10 mouse cellular contexts compared by ENCODE assay signal in genomic region chr10:110707390-110708113, GRCm38 (mm10). TPM values are rescaled to one million over a fixed set of nuclear protein-coding genes. Genes with fewer than 3 reads are reported as not detected.
DNase-seq lines count a peak whose midpoint lies in the region; ATAC-seq and TF ChIP-seq lines count a peak whose summit lies in the region.
"Had no signal": no experiment of that assay in that cellular context is flagged by ENCODE, and none has a peak within 500 bp of the region (broad histone marks: within the 10 kb centered on the region; RNA-seq: fewer than 3 reads in every experiment).

No protein-coding gene starts in this region.

- no peak overlapping the region for H3K9ac ChIP-seq in neural tube, embryonic 11.5 days (ENCODE audit: low read length)
- no peak overlapping the region for H3K9ac ChIP-seq in hindbrain, postnatal 0 days (replicated peaks; ENCODE audit: low read length)
- no peak overlapping the region for H3K9ac ChIP-seq in stomach, postnatal 0 days (ENCODE audit: low read length)
- H3K9ac ChIP-seq: embryonic facial prominence, embryonic 12.5 days; lung, embryonic 15.5 days had no signal

- H3K4me1 ChIP-seq in neural tube, embryonic 11.5 days (ENCODE audit: control insufficient read depth, insufficient read depth, low read length): no peaks in the 10 kb centered on the region
- H3K4me1 ChIP-seq in hindbrain, postnatal 0 days (ENCODE audit: insufficient read depth, low read length): no peaks in the 10 kb centered on the region
- no peaks in the 10 kb centered on the region for H3K4me1 ChIP-seq in stomach, postnatal 0 days (replicated peaks; ENCODE audit: control insufficient read depth, insufficient read depth)
- H3K4me1 ChIP-seq: embryonic facial prominence, embryonic 12.5 days; lung, embryonic 15.5 days had no signal

- ATAC-seq in neural tube, embryonic 11.5 days (ENCODE audit: insufficient read depth, low FRiP score, low TSS enrichment): no peak; the same call in 1 of the 2 replicates
- 0 out of 2 replicates have a peak, but pooled peaks have one; percentile 27 for ATAC-seq in hindbrain, postnatal 0 days
- no peak for ATAC-seq in stomach, postnatal 0 days (ENCODE audit: low FRiP score, low TSS enrichment)

- H3K4me3 ChIP-seq in neural tube, embryonic 11.5 days (ENCODE audit: low read depth, low read length): no peak overlapping the region
- no peak overlapping the region for H3K4me3 ChIP-seq in hindbrain, postnatal 0 days (ENCODE audit: low read length)
- no peak overlapping the region for H3K4me3 ChIP-seq in stomach, postnatal 0 days (ENCODE audit: low read depth, low read length)
- H3K4me3 ChIP-seq: embryonic facial prominence, embryonic 12.5 days; lung, embryonic 15.5 days had no signal

- no peak for TF ChIP-seq EP300 in stomach, postnatal 0 days (optimal IDR thresholded peaks at IDR 0.05)

- no peak overlapping the region for H3K27ac ChIP-seq in neural tube, embryonic 11.5 days (ENCODE audit: low read depth, low read length)
- no peak overlapping the region for H3K27ac ChIP-seq in hindbrain, postnatal 0 days
- H3K27ac ChIP-seq in stomach, postnatal 0 days (replicated peaks): no peak overlapping the region
- H3K27ac ChIP-seq: embryonic facial prominence, embryonic 12.5 days; lung, embryonic 15.5 days had no signal

- H3K4me2 ChIP-seq in neural tube, embryonic 11.5 days (ENCODE audit: low read depth): no peak overlapping the region
- H3K4me2 ChIP-seq in hindbrain, postnatal 0 days (ENCODE audit: low read depth, low read length): no peak overlapping the region
- no peak overlapping the region for H3K4me2 ChIP-seq in stomach, postnatal 0 days (replicated peaks; ENCODE audit: low read depth)
- H3K4me2 ChIP-seq: embryonic facial prominence, embryonic 12.5 days; lung, embryonic 15.5 days had no signal

- H3K36me3 ChIP-seq in neural tube, embryonic 11.5 days (ENCODE audit: control insufficient read depth, insufficient read depth, low read length): no peaks in the 10 kb centered on the region
- no peaks in the 10 kb centered on the region for H3K36me3 ChIP-seq in hindbrain, postnatal 0 days (ENCODE audit: insufficient read depth, low read length)
- H3K36me3 ChIP-seq in stomach, postnatal 0 days (ENCODE audit: control insufficient read depth, insufficient read depth, low read length): no peaks in the 10 kb centered on the region
- H3K36me3 ChIP-seq: embryonic facial prominence, embryonic 12.5 days; lung, embryonic 15.5 days had no signal

- TF ChIP-seq CTCF in hindbrain, postnatal 0 days (IDR thresholded peaks at IDR 0.05; ENCODE audit: low read depth): peak; percentile 72
- peak; percentile 51 for TF ChIP-seq CTCF in stomach, postnatal 0 days (IDR thresholded peaks at IDR 0.05; ENCODE audit: low read depth)

- no peaks in the 10 kb centered on the region for H3K27me3 ChIP-seq in neural tube, embryonic 11.5 days (ENCODE audit: control insufficient read depth, insufficient read depth, low read length)
- H3K27me3 ChIP-seq in hindbrain, postnatal 0 days (ENCODE audit: insufficient read depth, low read length): no peaks in the 10 kb centered on the region
- H3K27me3 ChIP-seq in stomach, postnatal 0 days (ENCODE audit: control insufficient read depth, insufficient read depth, low read length): no peaks in the 10 kb centered on the region
- H3K27me3 ChIP-seq: embryonic facial prominence, embryonic 12.5 days; lung, embryonic 15.5 days had no signal

- H3K9me3 ChIP-seq in neural tube, embryonic 11.5 days (ENCODE audit: control insufficient read depth, low read length): no peaks in the 10 kb centered on the region
- H3K9me3 ChIP-seq in hindbrain, postnatal 0 days (ENCODE audit: low read length): no peaks in the 10 kb centered on the region
- no peaks in the 10 kb centered on the region for H3K9me3 ChIP-seq in stomach, postnatal 0 days (ENCODE audit: control insufficient read depth, low read length)
- H3K9me3 ChIP-seq: embryonic facial prominence, embryonic 12.5 days; lung, embryonic 15.5 days had no signal

- peak; percentile 23 for DNase-seq in neural tube, embryonic 11.5 days (ENCODE audit: low spot score)
- DNase-seq in neural tube, embryonic 10.5 days (ENCODE audit: extremely low spot score, low spot score): no peak
- DNase-seq in hindbrain, postnatal 0 days (ENCODE audit: low spot score): peak; percentile 73
- DNase-seq in kidney, postnatal 4 days: peak; percentile 40 to 51
- no peak for DNase-seq in stomach, postnatal 0 days (ENCODE audit: low spot score)
- DNase-seq in B cell, adult 2 months: no peak
- no peak for DNase-seq in thymus, postnatal 14 days
- DNase-seq: heart, postnatal 14 days had no signal

- WGBS in neural tube, embryonic 11.5 days: 51% methylated on average over 16 of the region's 16 CpGs
- 38% methylated on average over 16 of the region's 16 CpGs for WGBS in hindbrain, postnatal 0 days
- 36% methylated on average over 16 of the region's 16 CpGs for WGBS in stomach, postnatal 0 days

RNA-seq across cellular contexts. Expression of gene E2f7, which starts 37.7 kb away (rescaled TPM):
- 30.3 and 33.1 TPM in 2 replicates for polyA plus RNA-seq in neural tube, embryonic 11.5 days (2014; fragmentation: Nextera tagmentation; extraction: Ambion mirVana)
- 3.6 and 5.1 TPM in 2 replicates for total RNA-seq in hindbrain, postnatal 0 days (2014; rRNA removed)
- 5.9 and 6.4 TPM in 2 replicates for polyA plus RNA-seq in hindbrain, postnatal 0 days (2015; fragmentation: Nextera tagmentation; extraction: Ambion mirVana)
- 3.3 and 5.4 TPM in 2 replicates for polyA plus RNA-seq in stomach, postnatal 0 days (2015; fragmentation: Nextera tagmentation; extraction: Ambion mirVana)

Comparison
In these comparisons a context has a peak if more than half of its experiments do, and no peak if none do; other contexts are left out.
1. DNase-seq: peak in neural tube, embryonic 11.5 days (single experiment), hindbrain, postnatal 0 days (single experiment) and kidney, postnatal 4 days (2 of 2); none in neural tube, embryonic 10.5 days (single experiment), stomach, postnatal 0 days (single experiment), B cell, adult 2 months (0 of 2) and thymus, postnatal 14 days (single experiment).